Mouse (Mus musculus): ENCODE measurements around the gene Greb1.
"Not testable (repeated sequence)": the region's sequence is repeated elsewhere in the genome, so short reads cannot be mapped to it uniquely, and the experiment has no call there.

The Greb1 gene

GRCm38 (mm10) chr12:16760246-16760645, 40.4 kb downstream of the Greb1 start:
- no peak for DNase-seq

DNA sequence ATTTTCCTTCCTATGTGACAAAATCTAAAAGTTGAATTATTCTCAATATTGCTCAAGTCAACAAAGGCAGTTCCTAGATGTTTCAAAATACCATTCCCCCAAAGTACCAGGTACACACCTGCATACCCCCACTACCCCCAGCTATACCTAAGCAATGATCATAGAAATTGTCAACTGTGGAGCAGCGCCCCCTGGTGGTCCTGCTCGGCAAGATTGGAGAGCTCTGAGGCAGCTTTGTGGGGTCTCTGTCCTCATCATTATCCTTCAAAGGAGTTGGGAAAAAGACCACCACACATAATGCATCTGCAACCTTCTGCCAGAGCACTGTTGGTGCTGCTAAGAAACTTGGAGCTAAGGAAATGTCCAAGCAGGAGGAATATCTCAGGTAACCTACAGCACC, 46.4 kb downstream of the Greb1 start:
- DNase-seq: peak; percentile 78

DNA sequence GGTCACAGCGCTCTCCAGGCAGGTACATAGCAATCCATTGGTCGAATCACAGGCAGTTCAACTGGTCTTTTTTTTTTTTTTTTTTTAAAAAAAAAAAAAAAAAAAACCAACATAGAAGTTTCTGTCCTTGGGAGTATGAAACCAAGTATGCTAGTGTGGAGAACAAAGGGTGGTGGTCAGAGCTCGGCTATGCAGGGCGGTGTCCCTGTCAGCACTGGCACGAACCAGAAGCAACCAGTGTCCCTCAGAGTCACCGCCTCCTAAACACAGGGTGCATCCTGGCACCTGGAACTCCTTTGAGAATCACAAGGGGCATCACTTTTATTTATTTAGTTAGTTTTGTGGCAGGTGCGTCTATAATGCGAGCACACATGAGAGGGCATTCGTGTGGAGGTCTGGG, 47.1 kb downstream of the Greb1 start:
- DNase-seq: no peak

- DNase-seq: no peak
Measured at GRCm38 (mm10) chr12:16753110-16753509, 47.6 kb downstream of the Greb1 start.

DNA sequence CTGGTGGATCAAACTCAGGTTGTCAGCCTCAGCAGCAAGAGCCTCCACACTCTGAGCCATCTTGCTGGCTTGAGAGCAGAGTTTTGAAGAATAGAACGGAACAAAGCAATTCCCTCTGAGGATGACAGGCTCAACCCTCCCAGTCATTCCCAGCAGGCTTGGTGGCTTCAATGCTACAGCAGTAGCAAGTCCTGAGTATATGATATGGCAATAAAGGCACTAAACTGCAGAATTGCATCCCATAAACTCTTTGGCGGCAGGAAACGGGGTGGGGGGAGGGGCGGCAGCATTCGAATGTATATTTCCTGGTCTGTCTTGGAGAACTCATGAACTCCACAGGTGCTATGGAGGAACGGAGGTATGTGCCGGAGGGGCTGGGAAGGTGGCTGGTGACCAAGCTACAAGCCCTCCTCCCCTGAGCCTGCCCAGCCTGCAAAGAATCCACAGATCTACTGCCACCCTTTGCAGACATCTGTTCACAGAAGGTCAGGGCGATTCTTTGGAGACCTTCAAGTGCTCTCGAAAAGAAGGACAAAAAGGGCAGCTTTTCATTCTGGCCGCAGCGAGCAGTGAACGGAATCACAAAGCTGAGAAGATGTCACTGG, 48.3 kb downstream of the Greb1 start:
- DNase-seq: no peak

DNA sequence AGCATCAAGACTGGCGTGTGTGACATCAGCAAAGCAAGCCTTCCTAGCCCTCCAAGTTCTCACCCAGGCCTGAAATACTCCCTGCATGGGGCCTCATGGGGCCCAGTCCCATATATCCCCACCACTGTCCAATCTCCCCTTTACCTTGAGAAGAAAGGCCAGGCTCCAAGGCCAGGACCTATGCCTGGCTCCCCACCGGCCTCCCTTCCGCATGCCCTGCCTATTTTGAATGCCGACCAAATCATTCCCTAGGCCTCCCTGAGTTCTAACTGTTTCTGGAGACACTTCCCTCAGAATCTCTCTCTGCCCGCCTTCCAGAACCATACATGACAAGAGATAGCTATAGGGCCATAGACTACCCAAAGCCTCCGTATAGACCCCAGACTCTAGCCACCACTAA, 49.1 kb downstream of the Greb1 start:
- no peak for DNase-seq

GRCm38 (mm10) chr12:16740059-16740458, 60.6 kb downstream of the Greb1 start:
- DNase-seq: peak; percentile 68

- no peak for DNase-seq
Measured at GRCm38 (mm10) chr12:16737266-16737665, 63.4 kb downstream of the Greb1 start.

- DNase-seq: no peak
Measured at GRCm38 (mm10) chr12:16734698-16735097, 66.0 kb downstream of the Greb1 start.

- DNase-seq: no peak
Measured at GRCm38 (mm10) chr12:16734009-16734408, 66.7 kb downstream of the Greb1 start.

DNA sequence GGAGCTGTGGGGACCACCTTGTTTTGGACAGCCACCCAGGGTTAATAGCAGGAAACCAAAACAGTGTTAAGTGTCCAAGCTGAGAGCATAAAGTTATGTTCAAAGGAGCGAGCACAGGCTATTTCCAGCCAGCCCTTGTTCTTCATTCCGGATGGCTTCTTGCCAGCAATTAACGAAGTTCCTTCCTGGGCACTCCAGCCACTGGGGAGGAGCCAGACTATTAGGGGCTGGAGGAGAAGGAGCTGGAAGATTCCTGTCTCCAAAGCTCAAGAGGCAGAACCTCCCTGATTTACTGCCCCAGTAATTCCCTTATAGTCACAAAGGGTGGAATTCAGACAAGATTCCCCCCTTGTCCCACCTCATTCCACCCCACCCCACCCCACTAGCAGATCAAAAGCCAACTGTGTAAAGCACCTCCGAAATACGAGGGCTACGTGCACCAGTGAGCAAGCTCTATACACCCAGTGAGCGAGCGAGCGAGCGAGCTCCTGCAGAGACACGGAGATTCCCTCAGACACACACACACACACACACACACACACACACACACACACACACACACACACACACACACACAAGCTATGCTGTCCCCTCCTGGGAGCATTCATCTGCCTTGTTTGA, 69.5 kb downstream of the Greb1 start:
- no peak for DNase-seq

DNA sequence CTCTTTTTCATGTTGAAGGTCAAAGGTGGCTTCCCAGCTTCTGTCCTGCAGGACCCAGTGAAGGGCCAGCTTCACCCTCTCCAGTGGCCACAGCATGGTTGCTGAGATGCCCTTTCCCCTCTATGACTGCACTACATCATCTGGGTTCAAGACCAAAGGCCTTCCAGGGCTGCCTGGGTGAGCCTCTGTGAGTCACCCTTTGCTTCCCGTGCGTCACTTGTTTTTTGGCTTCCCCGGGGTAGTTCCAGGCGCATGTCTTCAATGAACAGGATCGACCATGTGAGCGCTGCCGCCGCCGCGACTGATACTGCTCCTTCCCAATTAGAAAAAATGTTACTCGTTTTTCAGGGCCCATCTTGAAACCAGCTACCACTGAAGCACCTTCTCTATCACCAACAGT, 70.5 kb downstream of the Greb1 start:
- DNase-seq: no peak

DNA sequence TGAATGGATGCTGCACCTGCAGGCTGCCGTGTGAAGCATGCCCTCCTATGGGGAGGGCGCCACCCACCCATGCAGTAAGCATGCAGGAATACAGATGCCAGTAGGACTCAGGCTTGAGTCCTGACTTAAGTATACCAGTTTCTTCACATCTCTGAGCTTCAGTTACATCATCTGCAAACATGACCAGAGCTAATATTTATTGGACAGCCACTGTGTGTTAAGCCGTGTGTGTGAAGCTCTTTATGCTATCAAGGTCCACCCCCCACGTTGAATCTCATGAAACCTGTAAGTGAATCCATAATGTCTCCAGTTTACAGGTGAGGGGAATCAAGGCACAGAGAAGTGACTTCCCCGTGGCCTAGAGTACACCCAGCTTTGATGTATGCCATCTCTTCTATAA, 72.5 kb downstream of the Greb1 start:
- DNase-seq: no peak

DNA sequence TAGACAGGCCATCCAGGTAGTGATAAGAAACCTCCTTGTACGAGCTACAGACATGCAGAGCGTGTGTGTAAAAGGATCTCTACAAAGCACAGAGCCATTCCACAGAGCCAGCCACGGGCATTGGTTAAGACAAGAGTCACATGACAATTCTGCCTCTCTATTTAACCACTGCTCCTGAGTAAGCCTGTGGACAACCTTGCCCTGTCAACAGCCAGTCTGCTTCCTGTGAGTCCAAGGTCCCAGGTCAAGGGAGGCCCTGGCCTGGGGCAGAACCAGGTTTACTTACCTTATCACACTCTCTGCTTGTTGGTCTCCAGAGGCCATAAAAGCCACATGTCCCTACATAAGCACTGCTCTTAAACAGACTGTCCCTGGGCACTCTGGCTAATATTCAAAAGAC, 74.5 kb downstream of the Greb1 start:
- DNase-seq: no peak

GRCm38 (mm10) chr12:16723601-16724000, 77.1 kb downstream of the Greb1 start:
- DNase-seq: peak; percentile 49

GRCm38 (mm10) chr12:16718660-16719315, 81.9 kb downstream of the Greb1 start:
- DNase-seq: peak; percentile 70

- DNase-seq: peak; percentile 63
Measured at GRCm38 (mm10) chr12:16717653-16718052, 83.0 kb downstream of the Greb1 start.

DNA sequence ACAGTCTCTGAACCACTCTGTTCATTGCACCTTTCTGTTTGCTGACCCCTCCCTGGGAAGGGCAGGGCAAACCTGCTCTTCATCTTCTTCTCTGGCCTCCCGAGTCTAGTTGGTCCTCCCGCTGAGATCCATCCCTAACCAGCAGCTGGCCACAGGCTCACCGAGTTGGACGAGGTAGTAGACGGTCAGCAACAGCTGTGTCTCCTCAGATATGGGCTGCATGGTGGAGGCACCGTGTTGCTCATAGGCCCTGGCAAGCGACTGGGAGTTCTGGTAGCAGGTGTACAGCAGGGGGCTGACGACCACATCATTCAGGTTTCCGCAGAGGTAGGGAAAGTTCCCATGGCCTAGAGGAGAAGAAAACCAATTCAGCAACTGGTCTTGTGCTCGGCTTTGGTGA, 86.1 kb downstream of the Greb1 start:
- no peak for DNase-seq

DNA sequence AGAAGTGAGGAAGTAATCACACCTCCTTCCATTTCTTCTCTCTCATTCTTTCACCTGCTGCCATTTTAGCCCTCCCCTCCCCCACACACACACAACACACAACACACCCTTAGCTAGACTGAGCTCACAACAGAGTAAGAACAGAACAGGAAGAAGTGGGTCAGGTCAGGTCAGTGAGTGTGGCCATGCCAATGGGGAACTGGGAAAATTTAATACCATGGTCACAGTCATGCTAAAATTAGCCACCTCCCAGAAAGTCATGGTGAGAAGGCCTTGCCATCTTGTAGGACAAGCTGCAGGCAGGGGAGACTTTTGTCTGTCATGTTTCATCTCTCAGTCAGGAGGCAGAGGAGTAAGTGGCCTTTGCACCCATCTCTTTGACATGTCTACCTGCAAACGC, 102.0 kb downstream of the Greb1 start:
- no peak for DNase-seq

DNA sequence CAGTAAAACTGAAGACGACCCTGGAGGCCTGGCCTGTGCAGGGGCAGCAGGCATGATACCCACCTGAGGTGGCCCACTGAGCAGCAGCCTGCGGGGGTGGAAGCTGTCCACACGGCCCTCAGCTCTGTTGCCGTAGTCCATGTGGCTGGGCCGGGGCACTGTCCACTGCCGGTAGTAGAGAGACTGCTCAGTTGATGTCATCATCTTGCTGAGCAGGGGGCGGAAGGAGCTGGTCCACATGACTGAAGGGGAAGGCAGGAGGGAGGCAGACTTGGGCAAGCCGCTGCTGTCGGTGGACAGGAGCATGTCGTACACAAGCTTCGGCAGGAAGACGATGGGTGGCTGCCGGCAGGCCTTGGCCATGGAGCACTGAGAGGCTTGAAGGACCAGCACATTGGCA, 104.5 kb downstream of the Greb1 start:
- DNase-seq: no peak

- not testable (repeated sequence) for DNase-seq
Measured at GRCm38 (mm10) chr12:16695252-16695651, 105.4 kb downstream of the Greb1 start.

DNA sequence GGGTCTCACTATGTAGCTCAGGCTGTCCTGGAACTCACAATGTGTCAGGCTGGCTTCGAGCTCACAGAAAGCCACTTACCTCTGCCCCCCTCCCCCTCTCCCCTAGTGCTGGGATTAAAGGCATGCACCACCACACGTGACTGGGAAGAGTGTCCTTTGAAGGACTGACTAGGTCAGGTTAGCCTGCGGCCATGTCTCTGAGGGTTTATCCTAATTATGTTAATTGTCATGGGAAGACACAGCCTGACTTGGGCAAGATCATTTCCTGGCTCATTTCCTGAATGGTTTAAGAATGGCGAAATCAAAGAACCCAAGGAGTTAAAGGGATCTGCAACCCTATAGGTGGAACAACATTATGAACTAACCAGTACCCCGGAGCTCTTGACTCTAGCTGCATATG, 105.9 kb downstream of the Greb1 start:
- no peak for DNase-seq

- no peak for DNase-seq
Measured at GRCm38 (mm10) chr12:16690631-16691030, 110.1 kb downstream of the Greb1 start.

DNA sequence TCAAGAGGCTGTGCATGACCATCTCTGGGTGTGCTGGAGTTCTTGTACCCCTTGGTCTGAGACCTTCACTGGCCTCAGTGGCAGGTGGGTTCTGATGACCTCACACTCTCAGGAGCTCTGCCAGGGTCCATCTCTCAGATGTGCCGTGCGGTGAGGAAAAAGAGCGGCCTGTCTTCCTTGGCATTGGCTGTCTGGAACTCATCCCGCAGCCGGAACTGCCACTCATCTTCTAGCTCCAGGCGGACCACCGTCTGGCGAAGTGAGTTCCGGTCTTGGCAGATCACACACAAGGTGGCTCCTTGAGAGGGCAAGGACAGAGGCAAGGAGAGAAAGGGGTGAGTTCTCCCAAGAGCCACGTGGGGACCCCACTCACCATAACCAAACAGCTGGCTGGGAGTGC, 128.4 kb downstream of the Greb1 start:
- no peak for DNase-seq

GRCm38 (mm10) chr12:16669176-16669575, 131.5 kb downstream of the Greb1 start:
- no peak for DNase-seq
